Mouse (Mus musculus): ENCODE measurements around the gene BC052040. TPM values are rescaled to one million over a fixed set of nuclear protein-coding genes. Genes with fewer than 3 reads are reported as not detected.
A peak's percentile ranks its signal among the peaks of the same experiment; 100 is the strongest.

BC052040 gene
- polyA plus RNA-seq, 1 experiment from 2014 or later, result 11.5 TPM

GRCm38 (mm10) chr2:115579171-115579900 is 2.2 kb upstream of the BC052040 start:
- no peaks in the 10 kb centered on the region for H3K36me3 ChIP-seq
- peaks cover 23% of the 10 kb centered on the region for H3K4me1 ChIP-seq
- H3K27me3 ChIP-seq, result no peaks in the 10 kb centered on the region
- H3K4me2 ChIP-seq, result peak overlapping the region; percentile 47
- H3K9ac ChIP-seq, result no peak overlapping the region
- no peak for ATAC-seq (ENCODE audit: borderline replicate concordance, extremely low read depth, low FRiP score, low TSS enrichment)
- no peaks in the 10 kb centered on the region for H3K9me3 ChIP-seq
- H3K4me3 ChIP-seq, result peak overlapping the region; percentile 13; the same call in 1 of the 2 replicates
- WGBS, result 34% methylated on average over 18 of the region's 18 CpGs
- H3K27ac ChIP-seq, result no peak overlapping the region

DNA sequence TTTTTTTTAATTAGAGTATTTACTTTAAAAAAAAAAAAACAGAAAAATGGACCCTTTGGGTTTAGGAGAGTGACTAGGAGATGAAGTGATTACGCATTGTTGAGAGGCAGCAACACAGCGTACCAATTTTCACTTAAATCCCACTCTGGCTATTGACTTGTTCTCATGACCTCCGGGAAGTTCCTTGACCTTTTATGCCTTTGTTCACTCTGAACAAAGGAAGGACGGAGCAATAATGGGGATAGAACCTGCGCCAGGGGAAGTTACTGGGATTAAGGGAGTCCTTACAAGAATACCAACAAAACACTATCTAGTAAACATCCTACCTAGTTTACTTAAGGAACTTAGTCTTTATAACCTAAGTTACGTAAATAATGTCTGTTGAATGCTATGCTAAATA is 1.5 kb upstream of the BC052040 start:
- Histone ChIP-seq H3K27ac (no peak overlapping the region), H3K4me1 (peaks cover 23% of the 10 kb centered on the region), H3K4me2 (peak overlapping the region; percentile 47), H3K27me3 (no peaks in the 10 kb centered on the region), H3K4me3 (no peak overlapping the region), H3K36me3 (no peaks in the 10 kb centered on the region), H3K9me3 (no peaks in the 10 kb centered on the region), H3K9ac (no peak overlapping the region)
- 66% methylated on average over 6 of the region's 6 CpGs for WGBS
- no peak for ATAC-seq (ENCODE audit: borderline replicate concordance, extremely low read depth, low FRiP score, low TSS enrichment)

DNA sequence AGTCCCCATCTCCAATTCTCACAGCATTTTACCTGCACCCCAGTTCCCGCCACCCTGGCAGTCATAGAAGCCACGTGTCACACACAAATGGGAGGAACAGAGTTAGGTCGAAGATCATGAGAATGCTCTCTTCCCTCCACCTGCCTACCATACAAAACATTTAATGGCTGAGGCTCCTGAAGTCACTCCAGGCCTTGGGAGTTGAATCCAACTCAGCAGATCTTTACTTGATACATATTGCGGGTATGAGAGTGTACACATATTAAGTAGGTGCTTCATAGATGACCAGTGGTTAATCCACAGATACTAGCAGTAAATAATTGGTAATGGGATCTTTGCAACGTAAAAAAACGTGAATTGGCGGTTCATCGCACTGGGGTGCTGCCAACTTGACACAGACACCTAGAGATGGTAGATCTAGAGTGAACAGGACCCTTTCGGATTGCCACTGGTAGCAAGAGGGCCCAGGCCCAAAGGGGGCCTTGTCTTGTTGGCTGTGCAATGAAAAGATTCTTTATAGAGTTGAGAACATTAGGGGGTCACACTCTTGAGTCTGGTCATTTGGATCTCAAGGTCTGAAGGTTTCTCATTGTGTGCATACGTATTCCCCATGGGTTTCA is 583 bp downstream of the BC052040 start:
- Histone ChIP-seq H3K4me2 (peak overlapping the region; percentile 83), H3K9ac (peak overlapping the region; percentile 69), H3K9me3 (no peaks in the 10 kb centered on the region), H3K27ac (0 out of 2 replicates have a peak overlapping the region, but pooled peaks have one; percentile 83), H3K36me3 (no peaks in the 10 kb centered on the region), H3K4me3 (peak overlapping the region; percentile 82), H3K4me1 (peaks cover 23% of the 10 kb centered on the region), H3K27me3 (no peaks in the 10 kb centered on the region)
- WGBS, result 65% methylated on average over 10 of the region's 10 CpGs
- ATAC-seq (ENCODE audit: borderline replicate concordance, extremely low read depth, low FRiP score, low TSS enrichment), result no peak

GRCm38 (mm10) chr2:115583776-115584175 is 2.3 kb downstream of the BC052040 start:
- no peak overlapping the region for H3K4me3 ChIP-seq
- ATAC-seq (ENCODE audit: borderline replicate concordance, extremely low read depth, low FRiP score, low TSS enrichment), result no peak
- peaks cover 23% of the 10 kb centered on the region for H3K4me1 ChIP-seq
- H3K36me3 ChIP-seq, result no peaks in the 10 kb centered on the region
- H3K9me3 ChIP-seq, result no peaks in the 10 kb centered on the region
- H3K9ac ChIP-seq, result no peak overlapping the region
- no peaks in the 10 kb centered on the region for H3K27me3 ChIP-seq
- H3K4me2 ChIP-seq, result no peak overlapping the region
- no peak overlapping the region for H3K27ac ChIP-seq

GRCm38 (mm10) chr2:115590602-115591001 is 9.1 kb downstream of the BC052040 start:
- H3K4me3 ChIP-seq, result no peak overlapping the region
- 61% methylated on average over 2 of the region's 2 CpGs for WGBS
- H3K9me3 ChIP-seq, result no peaks in the 10 kb centered on the region
- ATAC-seq (ENCODE audit: borderline replicate concordance, extremely low read depth, low FRiP score, low TSS enrichment), result no peak
- peaks cover 16% of the 10 kb centered on the region for H3K4me1 ChIP-seq
- no peaks in the 10 kb centered on the region for H3K27me3 ChIP-seq
- H3K36me3 ChIP-seq, result no peaks in the 10 kb centered on the region
- no peak overlapping the region for H3K27ac ChIP-seq
- H3K9ac ChIP-seq, result no peak overlapping the region
- H3K4me2 ChIP-seq, result no peak overlapping the region

GRCm38 (mm10) chr2:115592651-115593119 is 11.2 kb downstream of the BC052040 start:
- peak; percentile 94 for ATAC-seq (ENCODE audit: borderline replicate concordance, extremely low read depth, low FRiP score, low TSS enrichment)

GRCm38 (mm10) chr2:115597017-115597416 is 15.5 kb downstream of the BC052040 start:
- H3K27me3 ChIP-seq, result no peaks in the 10 kb centered on the region
- ATAC-seq (ENCODE audit: borderline replicate concordance, extremely low read depth, low FRiP score, low TSS enrichment), result no peak

More at GRCm38 (mm10) chr2:115592651-115593119, 11.2 kb downstream of the BC052040 start:
- Histone ChIP-seq H3K4me1 (peaks cover 16% of the 10 kb centered on the region), H3K9me3 (no peaks in the 10 kb centered on the region), H3K27me3 (no peaks in the 10 kb centered on the region), H3K27ac (peak overlapping the region; percentile 55), H3K36me3 (no peaks in the 10 kb centered on the region), H3K4me2 (no peak overlapping the region), H3K9ac (no peak overlapping the region), H3K4me3 (no peak overlapping the region)
- WGBS, result 34% methylated on average over 2 of the region's 2 CpGs

DNA sequence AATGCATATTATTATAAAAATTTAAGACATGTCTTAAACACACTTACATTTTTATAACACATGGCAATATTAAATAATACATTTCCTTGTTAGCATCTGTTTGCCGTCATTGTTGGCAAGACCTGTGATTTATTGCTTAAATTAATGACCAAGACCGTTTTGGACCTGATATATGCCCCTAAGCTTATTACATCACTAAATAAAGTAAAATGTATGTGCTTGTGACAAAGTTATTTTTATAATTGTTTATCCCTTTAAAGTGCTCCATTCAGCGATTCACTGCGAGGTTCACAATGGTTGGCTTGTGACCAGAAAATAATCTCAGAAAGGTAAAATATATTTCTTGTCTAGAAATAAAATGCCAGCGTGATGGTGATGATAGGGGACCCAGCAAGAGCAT is 16.8 kb downstream of the BC052040 start:
- H3K9me3 ChIP-seq, result no peaks in the 10 kb centered on the region
- no peaks in the 10 kb centered on the region for H3K36me3 ChIP-seq
- H3K9ac ChIP-seq, result no peak overlapping the region
- no peak overlapping the region for H3K4me3 ChIP-seq
- no peaks in the 10 kb centered on the region for H3K27me3 ChIP-seq
- no peak overlapping the region for H3K27ac ChIP-seq
- ATAC-seq (ENCODE audit: borderline replicate concordance, extremely low read depth, low FRiP score, low TSS enrichment), result no peak
- no peak overlapping the region for H3K4me2 ChIP-seq
- 68% methylated on average over 5 of the region's 5 CpGs for WGBS
- H3K4me1 ChIP-seq, result no peaks in the 10 kb centered on the region

More at GRCm38 (mm10) chr2:115597017-115597416, 15.5 kb downstream of the BC052040 start:
- H3K4me1 ChIP-seq, result peaks cover 10% of the 10 kb centered on the region
- H3K36me3 ChIP-seq, result no peaks in the 10 kb centered on the region
- H3K9me3 ChIP-seq, result no peaks in the 10 kb centered on the region
- H3K9ac ChIP-seq, result no peak overlapping the region
- H3K4me3 ChIP-seq, result no peak overlapping the region
- 49% methylated on average over 10 of the region's 10 CpGs for WGBS
- H3K27ac ChIP-seq, result no peak overlapping the region
- no peak overlapping the region for H3K4me2 ChIP-seq

- Histone ChIP-seq H3K4me3 (no peak overlapping the region), H3K4me1 (no peaks in the 10 kb centered on the region), H3K36me3 (no peaks in the 10 kb centered on the region), H3K4me2 (no peak overlapping the region), H3K27ac (no peak overlapping the region), H3K9ac (no peak overlapping the region), H3K9me3 (no peaks in the 10 kb centered on the region), H3K27me3 (no peaks in the 10 kb centered on the region)
- ATAC-seq (ENCODE audit: borderline replicate concordance, extremely low read depth, low FRiP score, low TSS enrichment), result 0 out of 2 replicates have a peak, but pooled peaks have one; percentile 35
- 46% methylated on average over 5 of the region's 5 CpGs for WGBS
Measured at GRCm38 (mm10) chr2:115600724-115601123, 19.2 kb downstream of the BC052040 start.

GRCm38 (mm10) chr2:115601280-115601679 is 19.8 kb downstream of the BC052040 start:
- no peak overlapping the region for H3K9ac ChIP-seq
- H3K4me2 ChIP-seq, result no peak overlapping the region
- H3K27me3 ChIP-seq, result no peaks in the 10 kb centered on the region
- ATAC-seq (ENCODE audit: borderline replicate concordance, extremely low read depth, low FRiP score, low TSS enrichment), result no peak
- H3K4me1 ChIP-seq, result no peaks in the 10 kb centered on the region
- 93% methylated on average over 1 of the region's 1 CpGs for WGBS
- H3K27ac ChIP-seq, result no peak overlapping the region
- no peaks in the 10 kb centered on the region for H3K9me3 ChIP-seq
- no peak overlapping the region for H3K4me3 ChIP-seq
- no peaks in the 10 kb centered on the region for H3K36me3 ChIP-seq

GRCm38 (mm10) chr2:115602116-115602515 is 20.6 kb downstream of the BC052040 start:
- 95% methylated on average over 2 of the region's 2 CpGs for WGBS
- no peak overlapping the region for H3K4me2 ChIP-seq
- no peaks in the 10 kb centered on the region for H3K4me1 ChIP-seq
- no peak overlapping the region for H3K4me3 ChIP-seq
- H3K27me3 ChIP-seq, result no peaks in the 10 kb centered on the region
- no peak overlapping the region for H3K9ac ChIP-seq
- no peak overlapping the region for H3K27ac ChIP-seq
- no peaks in the 10 kb centered on the region for H3K36me3 ChIP-seq
- no peaks in the 10 kb centered on the region for H3K9me3 ChIP-seq
- ATAC-seq (ENCODE audit: borderline replicate concordance, extremely low read depth, low FRiP score, low TSS enrichment), result no peak

- Histone ChIP-seq H3K4me3 (no peak overlapping the region), H3K4me2 (no peak overlapping the region), H3K27ac (no peak overlapping the region), H3K4me1 (no peaks in the 10 kb centered on the region), H3K9me3 (no peaks in the 10 kb centered on the region), H3K27me3 (no peaks in the 10 kb centered on the region), H3K9ac (no peak overlapping the region), H3K36me3 (no peaks in the 10 kb centered on the region)
- WGBS, result 90% methylated on average over 6 of the region's 6 CpGs
- ATAC-seq (ENCODE audit: borderline replicate concordance, extremely low read depth, low FRiP score, low TSS enrichment), result no peak
Measured at GRCm38 (mm10) chr2:115604132-115604531, 22.6 kb downstream of the BC052040 start.

All from lung, embryonic 15.5 days (tissue).